Mouse (Mus musculus) induced T-regulatory cell, adult 2 months (primary cell): ENCODE data around the gene Agk.
A peak's percentile ranks its signal among the peaks of the same experiment; 100 is the strongest.

ENCODE experiments used
- DNase-seq: peaks from one replicate; pipeline ENCODE4 v3.0.0-alpha.2; 2012; ENCODE audit warnings: low read depth

Gene Agk

DNA sequence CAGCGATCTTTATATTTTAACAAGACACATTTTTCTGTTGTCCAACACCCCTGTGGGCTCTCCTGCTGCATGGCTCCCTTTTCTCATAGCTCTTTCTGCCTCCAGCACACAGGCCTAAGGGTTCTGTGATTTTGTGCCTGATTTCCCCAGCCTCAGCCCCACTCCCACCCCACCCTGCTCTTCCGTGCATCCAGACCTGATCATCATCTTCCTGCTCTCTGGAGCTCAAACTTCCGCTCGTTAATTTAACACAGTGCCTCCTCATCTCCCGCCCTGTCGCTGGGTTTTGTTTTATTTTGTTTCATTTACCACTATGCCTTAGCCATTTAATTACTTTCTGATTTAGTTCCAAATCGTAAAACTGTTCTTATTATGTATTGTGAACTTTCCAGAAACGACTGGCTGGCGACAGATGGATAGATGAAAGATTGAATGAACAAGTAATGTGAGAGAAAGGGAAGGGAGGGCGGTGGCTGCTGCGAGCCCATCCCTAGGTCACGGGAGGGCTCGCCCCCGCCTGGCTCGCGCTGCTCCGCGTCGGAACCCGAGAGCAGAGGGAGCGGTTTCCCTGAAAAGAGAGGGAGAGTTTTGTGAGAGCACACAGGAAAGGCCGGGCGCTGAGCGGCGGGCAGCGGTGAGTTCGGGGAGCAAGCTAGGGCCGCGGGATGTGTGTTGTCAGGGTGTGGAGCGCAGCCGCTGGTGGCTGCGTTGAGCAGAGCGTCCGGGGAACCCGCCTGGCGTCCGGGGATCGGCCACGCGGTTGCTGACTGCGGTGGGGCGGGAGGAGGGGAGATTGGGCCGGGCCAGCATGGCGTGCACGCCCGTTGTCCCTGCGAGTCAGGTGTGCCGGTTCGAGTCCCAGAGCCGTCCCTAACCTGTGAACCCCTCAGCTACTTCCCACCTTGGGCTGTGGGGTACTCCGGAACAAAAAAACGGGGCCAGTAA is at the start of gene Agk:
Gene Agk (plus strand): TSS at position 276 of the 945 bp plus-strand sequence.
- peak; percentile 91 for DNase-seq

DNA sequence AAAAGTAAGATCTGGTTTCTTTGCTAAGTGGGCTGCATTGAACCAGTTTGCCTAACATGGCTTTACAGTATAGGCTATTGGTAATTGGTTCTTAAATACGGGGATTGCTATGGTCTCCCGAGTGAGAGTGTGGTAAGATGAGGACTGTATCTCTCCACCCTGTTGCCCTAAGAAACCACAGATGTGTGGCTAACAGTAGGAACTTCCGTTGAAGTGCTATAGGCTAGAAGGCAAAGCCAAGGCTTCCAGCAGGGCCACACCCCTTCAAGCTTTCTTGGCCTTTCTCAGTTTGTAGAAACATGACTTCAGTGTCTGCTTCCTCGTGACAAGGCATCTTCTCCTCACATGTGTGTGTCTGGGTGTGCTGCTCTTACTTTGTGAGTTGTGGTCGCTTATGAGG is 24.3 kb upstream of the Agk start:
- no peak for DNase-seq

DNA sequence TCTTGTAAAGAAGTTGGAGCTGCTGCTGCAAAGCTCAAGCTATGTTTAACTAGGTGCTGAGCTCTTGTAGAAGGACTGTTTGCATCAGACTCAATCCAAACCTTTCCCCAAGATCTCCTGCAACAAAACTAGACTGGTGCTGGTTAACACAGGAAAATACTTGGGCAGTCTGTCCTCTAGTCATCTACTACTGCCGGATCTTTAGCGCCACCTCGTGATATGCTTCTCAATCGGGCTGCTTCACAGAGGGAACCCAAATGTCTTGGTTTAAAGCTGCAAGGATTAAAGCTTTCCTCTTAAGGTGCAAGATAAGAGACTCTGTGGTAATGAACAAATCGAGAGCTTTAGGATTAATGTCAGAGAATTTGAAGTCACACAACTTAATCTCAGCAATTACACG is 21.6 kb upstream of the Agk start:
- DNase-seq = peak; percentile 6

DNA sequence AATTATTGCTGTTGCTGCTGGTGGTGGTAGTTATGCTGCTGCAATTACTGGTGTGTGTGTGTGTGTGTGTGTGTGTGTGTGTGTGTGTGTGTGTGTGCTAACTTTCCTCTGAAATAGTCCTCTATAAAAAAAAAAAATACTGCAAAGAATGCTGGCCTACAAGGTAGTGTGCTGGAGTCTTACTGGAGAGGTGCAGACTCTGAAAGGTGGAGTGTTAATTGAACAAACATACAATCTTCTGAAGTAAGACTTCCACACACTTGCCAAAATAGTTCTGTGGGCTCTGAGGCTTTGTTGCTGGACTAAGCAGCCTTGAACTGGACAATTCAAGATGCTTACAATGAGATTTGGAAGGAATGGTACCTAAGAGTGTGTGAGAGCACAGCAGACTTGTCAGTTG is 20.0 kb upstream of the Agk start:
- DNase-seq = no peak

DNA sequence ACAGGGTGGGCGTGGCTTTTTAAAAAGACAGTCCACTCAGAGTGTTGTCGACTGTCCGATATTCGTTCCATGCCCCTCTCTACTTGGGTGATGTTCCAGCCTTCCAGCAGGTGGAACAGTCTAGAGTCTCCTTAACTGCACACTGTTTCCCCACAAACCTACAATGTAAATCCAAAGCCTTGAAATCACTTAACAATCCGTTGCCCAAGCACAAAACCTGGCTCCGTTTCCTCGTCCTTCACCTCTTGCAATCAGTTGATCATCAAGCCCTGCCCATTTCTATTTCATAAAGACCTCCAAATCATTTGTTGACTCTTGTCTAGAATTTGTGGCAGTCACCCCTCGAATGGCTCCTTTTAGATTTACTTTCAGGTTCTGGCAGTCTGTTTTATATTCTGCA is 1.4 kb downstream of the Agk start:
- DNase-seq = no peak

DNA sequence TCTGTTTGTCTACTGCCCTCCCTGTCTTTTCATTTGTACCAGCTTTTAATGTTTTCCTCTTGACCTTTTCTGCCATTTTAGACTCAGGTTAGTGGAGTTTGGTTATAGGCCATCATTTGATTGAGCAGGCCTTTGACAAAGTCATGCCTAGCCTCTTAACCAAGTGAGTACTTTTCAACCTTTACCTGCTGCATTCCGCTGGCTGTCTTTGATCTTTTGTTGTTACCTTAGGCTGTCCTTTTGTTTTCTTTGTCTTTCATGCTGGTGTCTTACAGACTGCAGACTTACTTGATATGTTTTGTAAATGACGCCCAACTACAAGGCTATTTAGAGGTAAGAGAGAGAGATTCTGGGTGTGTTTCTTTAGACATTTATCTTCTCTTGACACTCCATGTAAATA is 8.5 kb downstream of the Agk start:
- no peak for DNase-seq

DNA sequence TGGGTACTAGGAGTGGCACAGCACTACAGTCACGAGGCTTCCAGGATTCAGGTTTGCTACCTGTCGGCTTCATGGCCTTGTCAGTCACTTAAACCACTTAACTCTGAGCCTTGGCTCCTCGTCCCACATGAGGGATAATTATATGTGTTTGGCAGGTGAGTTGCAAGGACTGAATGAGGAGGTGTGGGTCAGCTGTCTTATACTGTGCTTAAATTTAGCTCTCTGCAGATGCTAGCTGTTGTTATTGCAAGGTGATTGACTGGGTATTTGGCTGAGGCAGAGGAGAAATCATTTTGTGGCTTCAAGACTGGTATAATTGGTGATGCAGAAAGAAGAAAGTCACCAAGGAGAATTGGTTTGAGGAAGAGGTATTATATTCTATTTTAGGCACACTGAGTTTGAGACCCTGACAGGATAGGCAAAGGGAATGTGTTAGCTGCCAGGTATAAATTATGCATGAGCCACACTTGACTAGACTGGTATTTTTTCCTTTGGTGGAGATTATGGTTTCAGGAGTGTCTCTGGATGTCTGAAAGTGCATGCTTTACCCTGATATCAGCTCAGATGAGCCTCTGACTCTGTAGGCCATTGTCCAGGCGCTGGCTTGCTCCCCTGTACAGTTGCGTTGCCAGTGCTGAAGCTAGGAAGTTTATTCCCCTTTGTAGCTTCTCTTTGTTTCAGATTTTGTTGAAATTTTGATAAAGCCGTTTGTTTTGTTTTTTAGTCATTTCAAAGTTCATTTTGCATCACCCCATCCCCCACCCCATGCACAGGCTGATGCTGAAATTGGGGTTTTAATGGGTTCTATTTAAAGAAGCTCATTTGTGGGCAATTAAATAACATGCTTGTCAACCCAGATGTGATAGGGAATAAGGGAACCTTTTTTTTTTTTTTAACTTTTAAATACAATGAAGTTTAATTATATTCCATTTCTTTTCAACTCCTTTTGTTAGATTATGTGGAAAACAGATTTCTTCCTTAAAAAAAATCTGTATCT is 12.1 kb downstream of the Agk start:
- no peak for DNase-seq

DNA sequence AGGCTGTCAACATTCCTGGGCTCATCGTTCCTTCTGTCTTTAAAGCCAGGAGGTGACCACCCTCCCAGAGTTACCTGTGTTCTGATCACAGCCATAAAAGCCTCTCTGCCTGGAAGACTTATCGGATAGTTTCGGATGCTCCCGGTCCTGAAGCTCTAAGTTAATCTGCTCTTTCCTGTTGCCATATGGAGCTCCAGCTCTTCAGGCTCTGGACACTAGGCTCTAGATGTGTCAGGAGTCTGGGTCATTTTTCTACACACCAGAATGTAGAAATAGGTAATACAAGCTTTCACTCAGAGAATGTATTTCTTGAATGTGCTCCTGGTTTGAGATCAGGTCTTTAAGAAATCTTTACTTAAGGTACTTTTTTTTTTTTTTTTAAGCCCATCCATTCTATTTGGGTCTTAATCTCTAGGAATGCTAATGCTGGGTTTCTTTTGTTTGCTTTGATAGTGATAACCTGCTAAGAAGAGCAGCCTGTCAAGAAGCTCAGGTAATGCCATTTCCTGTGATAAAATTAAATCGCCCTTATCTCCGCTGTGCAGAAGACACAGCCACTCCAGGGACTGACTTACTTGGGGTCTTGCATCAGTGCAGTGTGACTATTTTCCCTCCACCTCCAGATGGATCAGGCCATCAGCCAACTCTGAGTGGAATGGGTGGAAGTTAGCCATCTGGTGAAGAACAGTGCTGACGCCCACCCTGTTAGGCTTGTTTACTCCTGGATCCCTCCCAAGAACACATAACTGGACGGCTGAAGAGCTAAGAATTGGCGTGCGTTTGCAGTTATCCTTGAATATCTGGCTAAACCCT is 22.2 kb downstream of the Agk start:
- DNase-seq = no peak

DNA sequence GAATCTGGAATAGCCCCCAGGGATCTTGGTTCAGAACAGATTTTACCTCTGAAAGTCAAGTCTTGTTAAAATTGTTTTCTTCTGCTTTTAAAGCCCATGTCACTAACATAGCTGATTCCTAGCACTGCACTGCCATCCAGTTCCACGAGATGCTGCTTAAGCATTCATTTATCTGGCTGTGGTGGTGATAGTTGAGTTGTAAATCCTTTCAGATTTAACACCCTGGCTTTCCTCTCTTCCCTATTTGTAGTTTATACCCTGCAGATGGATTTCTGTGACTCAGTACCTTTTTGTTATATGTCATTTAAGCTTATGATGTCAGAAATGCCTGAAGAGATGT is 22.8 kb downstream of the Agk start:
- DNase-seq = no peak

DNA sequence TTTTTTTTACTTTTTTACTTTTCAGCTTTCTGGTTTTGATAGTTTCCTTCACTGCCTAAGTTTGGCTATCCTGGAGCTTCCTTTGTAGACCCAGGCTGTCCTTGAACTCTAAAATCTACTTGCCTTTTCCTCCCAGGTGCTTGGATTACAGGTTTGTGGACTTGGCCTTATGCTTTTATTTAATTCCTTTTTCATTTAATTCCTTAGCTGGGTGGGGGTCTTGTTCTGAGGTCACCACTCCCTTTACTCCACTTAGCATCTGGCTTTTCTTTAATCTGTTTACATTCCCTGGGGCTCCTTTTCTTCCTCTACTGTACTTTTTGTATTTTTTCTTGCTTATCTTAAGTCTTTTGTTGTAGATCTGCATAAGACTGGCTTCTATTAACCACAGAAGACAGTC is 25.1 kb downstream of the Agk start:
- DNase-seq = no peak

DNA sequence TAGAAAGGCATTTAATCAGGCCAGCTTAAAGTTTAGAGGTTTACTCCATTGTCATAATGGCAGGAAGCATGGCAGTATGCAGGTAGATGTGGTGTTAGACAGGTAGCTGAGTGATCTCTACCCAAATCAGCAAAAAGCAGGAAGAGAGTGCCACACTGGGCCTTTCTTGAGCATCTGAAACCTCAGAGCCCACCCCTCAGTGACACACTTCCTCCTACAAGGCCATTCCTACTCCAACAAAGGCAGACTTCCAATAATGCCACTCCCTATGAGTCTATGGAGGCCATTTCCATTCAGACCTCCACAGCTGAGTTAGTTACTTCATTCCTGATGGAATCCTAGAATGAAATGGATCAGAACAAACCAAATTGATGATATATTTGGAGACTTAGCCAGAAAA is 25.9 kb downstream of the Agk start:
- DNase-seq = no peak

DNA sequence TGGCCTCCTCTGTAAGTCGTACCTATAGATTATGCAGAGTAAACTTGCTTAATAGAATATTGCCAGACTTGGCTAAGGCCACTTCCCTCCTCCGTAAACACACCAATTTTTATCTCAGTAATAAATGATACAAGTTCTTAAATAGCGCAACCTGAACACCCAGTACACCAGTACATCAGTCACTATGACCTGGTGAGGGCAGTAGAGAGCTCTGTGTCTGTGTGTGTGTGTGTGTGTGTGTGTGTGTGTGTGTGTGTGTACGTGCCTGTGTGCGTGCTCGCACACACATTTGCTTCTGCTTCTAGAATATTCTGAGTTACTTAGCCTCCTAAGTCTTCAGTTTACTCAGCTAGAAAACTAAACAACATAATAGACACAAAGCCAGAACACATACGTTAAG is 28.4 kb downstream of the Agk start:
- peak; percentile 25 for DNase-seq

DNA sequence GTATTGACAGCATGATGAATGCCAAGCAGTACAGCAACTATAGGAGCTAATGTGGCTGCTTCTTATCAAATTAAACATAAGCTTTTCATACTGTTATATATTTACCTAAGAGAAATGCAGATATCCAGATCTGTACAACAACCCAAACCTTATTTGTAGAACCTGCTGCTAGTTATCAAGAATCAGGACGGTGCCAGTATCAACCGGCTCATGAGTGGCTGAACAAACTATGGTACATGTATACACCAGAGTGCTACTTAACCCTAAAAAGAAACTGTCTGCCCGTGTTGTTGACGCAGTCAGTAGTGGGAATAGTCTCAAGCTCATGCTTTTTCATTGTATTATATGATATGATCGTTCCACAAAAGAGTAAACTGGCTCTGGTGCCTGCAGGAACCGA is 46.1 kb downstream of the Agk start:
- no peak for DNase-seq

DNA sequence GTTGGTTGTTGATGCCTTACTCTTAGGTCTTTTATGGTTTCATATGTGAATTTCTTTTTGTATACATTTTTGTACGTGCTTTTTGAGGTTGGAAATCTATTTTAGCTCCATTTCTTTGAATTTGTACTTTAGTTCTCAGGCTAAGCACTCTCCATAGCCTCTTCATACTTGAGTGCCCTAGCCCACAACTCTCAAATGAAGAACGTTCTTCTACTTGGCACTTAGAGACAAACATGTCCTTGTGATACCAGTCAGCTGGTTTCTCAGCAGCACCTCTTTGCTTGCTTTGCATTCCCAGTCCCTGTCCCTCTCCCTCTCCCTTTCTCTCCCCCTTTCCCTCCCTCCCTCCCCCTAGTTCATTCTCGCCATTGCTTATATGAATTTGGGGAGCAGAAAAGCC is 55.2 kb downstream of the Agk start:
- DNase-seq = no peak

DNA sequence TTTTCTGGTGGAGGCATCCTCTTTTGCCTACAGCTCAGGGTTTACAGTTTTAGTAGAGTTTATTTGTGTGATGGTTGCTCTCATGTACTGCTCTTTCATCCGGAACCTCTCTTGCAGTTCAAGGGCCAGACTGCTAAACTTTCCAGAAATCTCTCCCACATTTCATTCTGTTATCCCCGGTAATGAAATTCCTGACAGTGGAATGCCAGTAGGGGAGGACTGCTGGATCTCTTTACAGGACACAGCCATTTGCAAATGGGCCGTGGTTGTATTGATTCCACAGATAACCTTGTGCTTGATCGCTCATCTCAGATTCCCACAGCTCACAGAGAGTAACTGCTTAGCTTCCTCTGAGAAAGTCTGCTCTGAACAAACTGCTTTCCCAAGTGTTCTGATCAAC is 56.9 kb downstream of the Agk start:
- DNase-seq = no peak

DNA sequence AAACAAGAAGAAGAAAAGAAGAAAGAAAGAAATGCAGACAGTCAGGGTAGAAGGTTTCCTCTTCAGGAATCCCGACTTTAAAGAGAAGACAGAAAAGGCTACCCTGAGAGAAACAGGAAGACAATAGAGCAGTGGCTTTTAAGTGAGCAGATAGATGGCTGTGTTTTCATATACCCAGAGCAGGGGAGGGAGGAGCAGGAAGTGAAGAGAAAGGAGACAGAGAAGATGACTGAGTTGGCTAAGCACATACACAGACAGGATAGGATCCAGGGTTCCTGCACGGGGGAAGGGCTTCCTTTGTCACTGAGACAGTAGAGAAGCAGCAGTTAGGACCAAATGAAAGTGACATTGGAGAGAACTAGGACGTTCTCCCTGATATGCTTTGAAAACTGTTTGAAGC is 60.7 kb downstream of the Agk start:
- DNase-seq = peak; percentile 11

DNA sequence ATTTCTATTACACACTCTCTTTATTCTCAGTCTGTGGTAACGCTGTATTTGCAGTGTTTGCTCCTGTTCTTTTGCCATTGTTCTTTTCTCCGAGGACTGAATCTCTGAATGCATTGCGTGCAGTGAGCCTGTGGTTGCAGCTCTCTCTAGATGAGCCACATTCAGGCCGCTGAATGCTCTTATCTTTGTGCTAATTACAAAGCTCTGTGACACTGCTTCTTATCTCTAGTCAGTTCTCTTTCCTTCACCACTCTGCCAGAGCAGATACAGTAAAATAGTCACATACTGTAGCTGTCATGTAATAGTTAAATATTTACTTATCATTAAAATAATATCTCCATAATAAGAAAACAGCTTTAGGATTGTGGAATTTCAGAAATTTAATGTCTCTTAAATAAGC is 63.7 kb downstream of the Agk start:
- DNase-seq = no peak

DNA sequence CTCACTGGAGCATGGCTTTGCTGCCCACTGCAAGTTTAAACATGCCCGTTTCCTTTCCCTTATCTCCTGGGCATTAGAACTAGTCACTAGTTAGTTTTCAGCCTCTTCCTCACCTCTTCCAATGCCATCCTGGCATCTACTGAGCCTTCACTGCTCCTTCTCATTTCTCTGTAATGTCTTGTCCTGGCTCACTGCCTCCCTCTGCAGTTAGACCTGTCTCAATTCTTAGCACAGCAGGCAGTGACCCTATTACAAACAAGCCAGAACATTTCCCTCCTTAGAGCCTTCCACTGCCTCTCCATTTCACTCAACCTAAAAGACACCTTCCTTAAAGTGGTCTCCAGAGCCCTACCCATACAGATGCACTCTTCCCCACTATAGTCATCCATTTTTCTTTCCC is 66.0 kb downstream of the Agk start:
- no peak for DNase-seq

DNA sequence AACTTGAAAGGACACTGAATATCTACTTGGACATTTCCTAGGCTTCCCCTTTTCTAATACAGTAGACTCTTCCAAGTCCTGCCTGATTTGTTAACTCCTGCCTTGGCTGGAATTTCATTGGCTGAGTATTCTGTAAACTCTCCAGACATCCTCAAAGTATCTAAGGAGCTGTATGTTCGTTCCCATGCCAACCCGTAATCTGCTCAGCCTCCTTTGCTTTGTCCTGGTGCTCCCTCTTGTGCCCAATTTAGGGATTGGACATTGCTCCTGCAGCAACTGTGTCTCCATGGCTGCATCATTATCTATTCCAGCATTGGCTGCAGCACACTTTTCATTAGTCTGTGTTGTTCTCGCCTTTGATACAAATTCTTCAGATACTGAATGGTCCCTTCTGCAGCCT is 68.2 kb downstream of the Agk start:
- peak; percentile 40 for DNase-seq

DNA sequence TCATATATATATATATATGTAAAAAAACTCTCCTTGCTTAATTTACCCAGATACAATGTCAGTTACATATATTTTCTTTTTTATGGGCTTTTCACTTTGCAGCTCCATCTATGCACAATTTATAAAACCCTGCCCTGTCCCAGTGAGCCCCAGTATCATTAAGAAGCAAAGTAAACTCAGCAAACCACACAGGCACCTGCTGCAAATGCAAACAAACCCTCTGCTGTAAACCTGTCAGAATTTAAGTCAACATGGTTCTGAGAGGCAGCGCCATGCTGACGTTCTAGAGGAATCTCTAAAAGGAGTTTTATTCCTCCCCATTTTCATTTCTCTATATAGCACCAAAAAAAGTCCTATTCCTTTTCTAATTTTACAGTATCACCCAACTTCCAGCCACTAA is 77.1 kb downstream of the Agk start:
- no peak for DNase-seq

DNA sequence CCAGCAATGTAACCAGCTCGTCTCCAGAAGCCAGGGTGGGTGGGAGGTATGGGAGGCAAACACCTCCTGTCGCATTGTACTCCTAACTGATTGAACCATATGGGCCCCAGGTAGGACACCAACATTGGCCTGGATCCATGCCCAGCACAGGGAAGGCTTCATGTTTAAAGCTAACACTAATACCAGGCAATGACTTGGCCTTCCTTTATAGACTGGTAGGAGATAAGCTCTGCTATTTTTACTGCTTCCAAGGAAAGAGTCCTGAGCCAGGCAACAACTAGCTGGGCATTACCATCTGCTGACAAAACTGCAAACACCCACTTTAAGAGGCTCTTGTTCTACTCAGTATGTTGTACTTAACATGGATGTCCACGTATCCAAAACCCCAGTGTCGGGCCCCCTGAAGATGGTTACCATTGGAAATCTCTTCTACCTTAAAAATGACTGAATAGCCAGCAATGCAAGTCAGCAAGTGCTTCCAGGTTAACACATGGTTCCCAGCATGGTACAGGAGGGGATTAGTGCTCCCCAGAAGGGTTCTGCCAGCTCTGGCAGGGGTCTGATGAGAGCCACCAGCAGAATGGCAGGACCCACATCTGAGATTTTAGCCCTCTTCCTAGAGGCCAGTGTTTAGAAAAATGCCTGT is 78.8 kb downstream of the Agk start:
- no peak for DNase-seq

DNA sequence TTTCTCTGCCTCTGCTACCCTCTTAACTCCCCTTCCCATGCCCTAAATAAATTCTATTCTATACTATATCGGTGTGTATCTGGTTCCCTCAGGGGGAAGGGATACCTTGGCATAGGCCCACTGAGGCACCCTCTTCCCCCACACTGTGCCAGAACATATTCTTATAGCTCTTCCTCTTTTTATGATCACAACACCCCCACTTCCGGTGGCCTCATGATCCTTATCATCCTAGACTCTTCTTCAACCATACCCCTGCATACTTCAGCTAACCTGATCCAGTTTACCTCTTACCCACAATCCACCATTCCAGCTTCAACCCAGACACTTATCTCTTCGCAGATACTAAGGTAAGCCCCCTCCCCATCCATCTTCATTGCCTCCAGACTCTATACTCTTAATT is 86.1 kb downstream of the Agk start:
- DNase-seq = no peak
